Mouse (Mus musculus) cerebellum, adult 8-10 months (tissue): ENCODE data around the gene Castor1.

Source experiments
- DNase-seq: peaks from one replicate; pipeline ENCODE4 v3.0.0; 2022

Castor1 gene

GRCm38 (mm10) chr11:4264066-4264465 lies 46.0 kb downstream of the Castor1 start:
- DNase-seq: no peak

DNA sequence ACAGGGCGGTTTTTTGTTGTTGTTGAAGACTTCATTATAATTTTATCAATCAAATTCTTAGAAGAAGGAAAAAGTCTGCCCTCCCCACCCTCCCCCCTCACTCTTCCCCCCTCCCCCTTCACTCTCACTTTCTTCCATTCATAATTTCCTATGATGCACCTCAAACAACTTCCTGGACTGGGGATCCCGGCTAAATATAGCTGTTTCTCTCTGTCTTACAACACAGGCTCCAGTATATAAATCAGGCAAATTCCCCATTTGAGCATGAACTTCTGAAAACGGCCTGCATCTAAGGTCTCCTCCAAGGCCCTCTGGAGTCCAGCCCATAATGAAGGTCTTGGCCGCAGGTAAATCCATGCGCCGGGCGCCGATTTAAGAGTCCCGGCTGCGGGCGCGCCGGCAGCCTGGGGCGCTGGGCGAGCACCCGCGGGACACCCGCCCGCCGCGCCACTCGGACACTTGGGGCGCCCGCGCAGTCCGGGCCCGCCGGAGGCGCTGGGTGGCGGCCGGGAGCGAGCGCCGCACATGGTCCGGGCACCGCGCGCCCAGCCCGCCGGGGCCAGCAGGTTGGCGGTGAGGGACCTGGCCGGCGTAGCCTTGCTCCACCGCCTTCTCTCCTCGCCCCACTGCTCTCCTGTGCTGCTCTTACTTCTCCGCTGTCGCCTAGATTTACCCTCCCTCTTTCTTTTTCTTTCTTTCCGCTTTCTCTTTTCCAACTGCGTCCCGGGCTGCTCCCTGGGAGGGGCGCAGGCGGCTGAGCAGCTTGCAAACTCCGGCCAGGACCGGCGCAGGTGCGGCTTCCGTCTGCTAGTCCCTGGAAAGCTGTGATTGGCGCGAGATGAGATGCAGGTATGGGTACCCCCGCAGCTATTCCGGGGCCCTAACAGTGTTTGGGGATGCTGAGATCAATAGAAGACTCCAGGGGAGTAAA lies 48.5 kb downstream of the Castor1 start:
- DNase-seq: no peak

GRCm38 (mm10) chr11:4267202-4267578 lies 49.2 kb downstream of the Castor1 start:
- no peak for DNase-seq

DNA sequence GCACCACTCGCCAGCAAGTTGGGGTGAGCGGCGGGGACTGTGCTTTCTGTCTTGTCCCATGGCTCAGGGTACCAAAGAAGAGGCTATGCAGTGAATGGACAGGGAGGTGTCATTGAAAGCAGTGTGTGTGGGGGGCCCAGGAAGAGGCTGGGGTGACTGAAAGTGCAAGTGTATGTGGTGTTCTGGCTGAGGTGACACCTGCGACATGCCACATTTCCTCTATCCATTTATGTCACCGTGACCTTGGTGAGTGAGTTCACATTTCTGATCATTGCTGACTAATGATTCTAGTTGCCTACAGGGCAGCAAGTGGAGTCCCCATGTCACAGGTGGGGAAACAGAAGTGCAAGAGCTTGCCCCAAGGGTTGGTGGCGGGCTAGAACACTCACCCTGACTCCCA lies 50.5 kb downstream of the Castor1 start:
- DNase-seq: no peak

- DNase-seq: no peak
Observed at GRCm38 (mm10) chr11:4270744-4271459, 52.9 kb downstream of the Castor1 start.

DNA sequence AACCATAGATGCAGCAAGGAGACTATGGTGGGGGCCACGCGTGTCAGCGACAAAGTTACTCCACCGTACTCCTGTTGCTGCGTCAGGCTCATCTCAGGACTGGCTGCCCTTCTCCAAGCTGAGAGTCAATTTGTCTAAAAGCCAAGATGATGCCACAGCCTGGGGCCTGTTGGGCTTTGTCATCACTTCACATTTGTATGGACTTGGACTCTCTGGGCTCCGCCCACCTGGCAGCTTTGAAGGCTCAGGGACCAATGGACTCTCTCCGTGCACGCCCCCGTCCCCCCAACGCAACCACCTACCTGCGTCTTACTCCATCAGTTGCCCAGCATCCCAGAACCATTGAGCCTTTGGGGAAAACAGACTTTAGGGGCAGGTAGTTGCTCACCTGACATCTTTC lies 53.5 kb downstream of the Castor1 start:
- DNase-seq: no peak
